Mouse (Mus musculus) bone marrow macrophage, adult 2 months (primary cell): ENCODE measurements at regions not wholly inside any gene's neighbourhood (a gene's known extent, or its start where the extent isn't known, plus 50 kb on each side); places are given as distances from the start of the nearest gene placed in this dataset.

Experiments
- CTCF ChIP-seq: IDR thresholded peaks from 2 replicates; pipeline ENCODE4 v1.5.1; 2012; ENCODE audit warnings: low read depth, mild to moderate bottlenecking, low read length, moderate library complexity
- POLR2A ChIP-seq: IDR thresholded peaks from 2 replicates; pipeline ENCODE4 v1.6.1; 2012; ENCODE audit warnings: mild to moderate bottlenecking, low read depth, low read length, borderline replicate concordance

- TF ChIP-seq POLR2A (no peak), CTCF (no peak)
Observed at GRCm38 (mm10) chr8:116430051-116430450, 74.7 kb upstream of the Dynlrb2 start.
